Mouse (Mus musculus) liver, embryonic 14.5 days (tissue): ENCODE data around the gene Plscr3. TPM values are rescaled to one million over a fixed set of nuclear protein-coding genes. Genes with fewer than 3 reads are reported as not detected.

Source experiments
- ATAC-seq: fragments of 200-750 bp; cut with Nextera tagmentation; 2 replicates; pipeline ENCODE4 v1.8.0; 2017; ENCODE audit warnings: moderate number of reproducible peaks, mild to moderate bottlenecking, moderate library complexity; ENCODE audit not compliant: insufficient read depth
- DNase-seq, 3 experiments: peaks; one replicate each; pipeline ENCODE4 v3.0.0-alpha.2; 2012 to 2013; ENCODE audit warnings: low read depth in 3 of 3, low spot score in 3 of 3
- H3K27ac ChIP-seq: fragments of 300-500 bp; sonication (generic); 2 replicates; pipeline ENCODE4 v1.5.1; 2014; ENCODE audit warnings: moderate library complexity, mild to moderate bottlenecking, control low read depth, inconsistent platforms
- H3K27me3 ChIP-seq: fragments of 300-500 bp; sonication (generic); 2 replicates; pipeline ENCODE4 v1.6.1; 2014; ENCODE audit warnings: mild to moderate bottlenecking, low read length, moderate library complexity; ENCODE audit not compliant: control insufficient read depth, insufficient read depth
- H3K36me3 ChIP-seq: fragments of 300-500 bp; sonication (generic); replicated peaks from 2 replicates; pipeline ENCODE4 v1.6.1; 2014; ENCODE audit warnings: low read depth; ENCODE audit not compliant: control insufficient read depth, insufficient read depth
- H3K4me1 ChIP-seq, 2 experiments: fragments of 200-500 bp in 1 of 2; fragments of 300-500 bp in 1 of 2; sonication (generic) in 1 of 2; replicated peaks; 2 replicates each; pipeline ENCODE4 v1.6.1; 2012 to 2014; ENCODE audit warnings: antibody characterized with exemption in 1 of 2, inconsistent platforms in 1 of 2, low read length in 1 of 2; ENCODE audit not compliant: control insufficient read depth in 2 of 2, insufficient read depth in 2 of 2
- H3K4me2 ChIP-seq: fragments of 300-500 bp; sonication (generic); 2 replicates; pipeline ENCODE4 v1.6.1; 2014; ENCODE audit warnings: low read depth, mild to moderate bottlenecking, control low read depth, moderate library complexity
- H3K4me3 ChIP-seq, 2 experiments: fragments of 200-500 bp in 1 of 2; fragments of 300-500 bp in 1 of 2; sonication (generic) in 1 of 2; 2 replicates each; pipeline ENCODE4 v1.5.1; 2012 to 2014; ENCODE audit warnings: low read depth in 2 of 2, low read length in 2 of 2, mild to moderate bottlenecking in 2 of 2, control low read depth in 1 of 2, inconsistent platforms in 1 of 2, moderate library complexity in 1 of 2; ENCODE audit not compliant: insufficient read depth in 1 of 2
- H3K9ac ChIP-seq: fragments of 300-500 bp; sonication (generic); replicated peaks from 2 replicates; pipeline ENCODE4 v1.6.1; 2014; ENCODE audit warnings: mild to moderate bottlenecking, control low read depth, moderate library complexity
- H3K9me3 ChIP-seq: fragments of 300-500 bp; sonication (generic); 2 replicates; pipeline ENCODE4 v1.6.1; 2016; ENCODE audit warnings: low read length, mixed read lengths; ENCODE audit not compliant: control insufficient read depth
- CTCF ChIP-seq: IDR thresholded peaks from 2 replicates; pipeline ENCODE4 v1.5.1; 2016; ENCODE audit warnings: antibody characterized with exemption, low read depth, control low read depth
- EP300 ChIP-seq: IDR thresholded peaks from 2 replicates; pipeline ENCODE4 v1.6.1; 2016; ENCODE audit warnings: antibody characterized with exemption, low read depth
- WGBS: fragments of 180-500 bp; shearing (Covaris S2); extraction: QIAGEN DNeasy Blood & Tissue Kit; methylation state at CpG from one replicate; pipeline ENCODE4 v1.1.7; 2014; ENCODE audit not compliant: insufficient replicate concordance; 5-methylcytosine and 5-hydroxymethylcytosine counted together
- polyA plus RNA-seq, 2 experiments: library from polyadenylated mRNA; depleted of rRNA in 1 of 2; stranded (reverse) in 1 of 2; unstranded in 1 of 2; fragments of >200 nt; fragmentation: Nextera tagmentation in 1 of 2; extraction: Ambion mirVana in 1 of 2; gene quantifications; 2 replicates each; pipeline versions ENCODE4 v1.2.1 to v1.2.3; 2012 to 2014

Gene Plscr3
- polyA plus RNA-seq, 2 experiments = 18.0 to 22.8 TPM

DNA sequence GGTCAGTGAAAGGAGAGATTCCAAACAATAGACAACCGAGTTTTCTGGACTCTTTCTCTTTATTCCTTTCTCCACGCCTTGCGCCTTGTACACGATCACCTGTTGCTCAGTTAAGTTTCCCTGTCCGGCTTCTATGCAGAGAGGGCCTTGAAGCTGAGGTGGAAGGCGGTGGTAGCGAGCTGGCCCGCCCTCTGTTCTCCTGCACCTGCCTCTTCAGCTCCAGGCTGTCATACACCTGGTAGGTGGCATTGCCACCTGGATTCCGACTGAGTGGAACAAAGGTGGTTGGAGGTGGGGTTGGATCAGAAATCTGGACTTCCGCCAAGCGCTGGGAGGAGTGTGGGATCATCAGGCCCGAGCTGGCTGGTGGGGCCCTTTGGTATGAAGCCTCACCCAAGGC lies 29.7 kb upstream of the Plscr3 start:
- H3K27me3 ChIP-seq = no peaks in the 10 kb centered on the region
- H3K9me3 ChIP-seq = no peaks in the 10 kb centered on the region
- 75% methylated on average over 12 of the region's 12 CpGs for WGBS
- no peaks in the 10 kb centered on the region for H3K4me1 ChIP-seq
- no peak overlapping the region for H3K27ac ChIP-seq
- H3K4me2 ChIP-seq = no peak overlapping the region
- no peak for ATAC-seq
- no peak overlapping the region for H3K4me3 ChIP-seq
- no peaks in the 10 kb centered on the region for H3K36me3 ChIP-seq
- no peak for DNase-seq
- H3K9ac ChIP-seq = no peak overlapping the region
- TF ChIP-seq EP300 = no peak
- no peak for TF ChIP-seq CTCF

DNA sequence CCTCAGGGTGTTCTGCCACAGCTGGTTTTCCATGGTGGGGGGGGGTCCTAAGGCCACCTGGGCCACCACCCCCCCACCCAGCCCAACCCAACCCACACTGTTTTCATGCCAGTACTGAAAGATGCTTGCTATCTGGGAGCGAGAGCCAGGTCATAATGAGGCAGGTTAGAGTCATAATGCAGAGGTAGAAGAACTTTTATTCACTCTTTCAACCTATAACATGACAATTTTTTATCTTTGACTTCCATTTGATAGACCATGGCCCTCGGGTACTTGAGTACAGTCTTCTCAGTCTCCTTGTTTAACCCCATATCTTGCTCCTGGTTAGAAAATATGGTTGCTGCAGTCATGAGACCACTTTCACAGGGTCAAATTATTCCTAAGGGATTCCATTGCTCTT lies 27.8 kb upstream of the Plscr3 start, which contains the start of gene Spem2:
Spem2 (minus strand) TSS at position 101 of the 400 bp plus-strand sequence.
- Histone ChIP-seq H3K27ac (no peak within 1 kb of the TSS), H3K4me3 (no peak within 1 kb of the TSS), H3K4me1 (no peaks in the 10 kb centered on the region), H3K9me3 (no peaks in the 10 kb centered on the region), H3K9ac (no peak within 1 kb of the TSS), H3K4me2 (no peak within 1 kb of the TSS), H3K36me3 (no peaks in the 10 kb centered on the region), H3K27me3 (no peaks in the 10 kb centered on the region)
- ATAC-seq (no peak), DNase-seq (no peak)
- WGBS = 65% methylated on average over 2 of the region's 2 CpGs
- TF ChIP-seq EP300 (no peak), CTCF (no peak)

DNA sequence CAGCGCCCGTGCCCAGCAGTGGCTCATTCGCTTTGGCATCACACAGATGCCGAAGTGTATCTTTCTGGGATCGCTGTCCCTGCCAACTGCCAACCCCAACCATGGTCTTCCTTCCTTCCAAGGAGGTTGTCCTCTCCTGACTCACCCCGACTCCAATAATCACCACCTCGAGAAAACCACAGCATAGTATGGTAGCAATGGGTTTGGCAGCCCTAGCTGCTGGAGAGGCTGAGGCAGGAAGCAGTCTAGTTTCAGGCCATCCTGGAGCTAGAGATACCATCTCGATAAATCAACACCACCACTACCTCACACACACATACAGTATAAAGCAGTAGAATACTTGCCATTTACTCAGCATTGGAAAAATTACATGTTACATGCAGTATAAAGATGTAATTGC lies 27.3 kb upstream of the Plscr3 start:
- Histone ChIP-seq H3K9ac (no peak overlapping the region), H3K27me3 (no peaks in the 10 kb centered on the region), H3K27ac (no peak overlapping the region), H3K36me3 (no peaks in the 10 kb centered on the region), H3K4me2 (no peak overlapping the region), H3K4me1 (no peaks in the 10 kb centered on the region), H3K4me3 (no peak overlapping the region), H3K9me3 (no peaks in the 10 kb centered on the region)
- ATAC-seq = no peak
- DNase-seq = no peak
- TF ChIP-seq EP300 (no peak), CTCF (no peak)
- 60% methylated on average over 8 of the region's 8 CpGs for WGBS

DNA sequence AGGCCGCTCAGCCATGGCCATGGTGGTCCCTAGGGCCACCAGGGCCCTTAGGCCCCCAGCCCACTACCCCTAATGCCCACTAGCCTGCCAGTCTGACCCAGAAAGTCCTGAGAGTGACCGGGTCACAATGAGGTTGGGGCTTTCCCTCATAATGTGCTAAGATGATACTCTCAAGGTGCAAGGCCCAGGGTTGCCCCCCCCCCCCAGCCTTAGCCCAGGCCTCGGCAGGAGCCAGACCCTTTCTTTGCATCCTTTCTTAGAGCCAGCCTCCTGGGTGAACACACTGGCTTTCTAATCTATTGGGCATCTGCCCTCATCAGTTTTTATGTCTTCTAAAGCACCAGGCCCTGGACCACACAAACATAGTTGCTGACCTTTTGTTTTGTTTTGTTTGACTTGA lies 24.1 kb upstream of the Plscr3 start, which contains the start of gene Spem1:
Spem1 (minus strand) TSS at position 101 of the 400 bp plus-strand sequence.
- no peak for DNase-seq
- no peak for ATAC-seq

DNA sequence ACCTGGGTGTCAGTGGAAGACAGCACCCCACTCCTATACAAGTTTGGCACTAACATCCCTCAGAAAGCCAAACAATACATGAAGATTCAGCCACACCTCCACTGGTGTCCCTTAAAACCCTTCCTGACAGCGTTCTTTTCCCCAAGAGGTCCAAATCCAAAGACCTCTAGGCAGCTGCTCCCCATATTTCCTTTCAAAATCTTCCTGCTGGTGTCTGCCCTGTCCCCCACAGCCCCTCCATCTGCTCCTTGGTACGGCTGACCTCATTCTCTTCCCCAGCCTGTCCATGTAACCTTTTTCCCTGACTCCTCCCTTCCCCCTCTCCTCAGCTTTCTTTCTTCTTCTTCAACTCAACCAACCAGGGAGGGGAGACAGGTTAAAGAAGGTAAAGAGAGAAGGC lies 22.7 kb upstream of the Plscr3 start:
- Histone ChIP-seq H3K9me3 (no peaks in the 10 kb centered on the region), H3K27me3 (no peaks in the 10 kb centered on the region), H3K4me2 (no peak overlapping the region), H3K36me3 (no peaks in the 10 kb centered on the region), H3K27ac (no peak overlapping the region), H3K4me1 (no peaks in the 10 kb centered on the region), H3K4me3 (no peak overlapping the region), H3K9ac (no peak overlapping the region)
- WGBS = 59% methylated on average over 2 of the region's 2 CpGs
- no peak for TF ChIP-seq CTCF
- TF ChIP-seq EP300 = no peak
- DNase-seq (no peak), ATAC-seq (no peak)

More for the DNA sequence above, 24.1 kb upstream of the Plscr3 start, which contains the start of gene Spem1:
- no peak within 1 kb of the TSS for H3K27ac ChIP-seq
- H3K4me3 ChIP-seq = no peak within 1 kb of the TSS
- no peaks in the 10 kb centered on the region for H3K4me1 ChIP-seq
- no peak for TF ChIP-seq CTCF
- H3K4me2 ChIP-seq = no peak within 1 kb of the TSS
- 66% methylated on average over 3 of the region's 3 CpGs for WGBS
- no peak within 1 kb of the TSS for H3K9ac ChIP-seq
- no peaks in the 10 kb centered on the region for H3K27me3 ChIP-seq
- H3K36me3 ChIP-seq = no peaks in the 10 kb centered on the region
- no peaks in the 10 kb centered on the region for H3K9me3 ChIP-seq
